Mouse (Mus musculus) kidney, adult 2 months (tissue): ENCODE measurements at regions not wholly inside any gene's neighbourhood (a gene's known extent, or its start where the extent isn't known, plus 50 kb on each side); places are given as distances from the start of the nearest gene placed in this dataset.

Source experiments
- CTCF ChIP-seq: fragments of 200-500 bp; conservative IDR thresholded peaks from 2 replicates; pipeline ENCODE4 v1.5.1; 2011; ENCODE audit warnings: low read depth, mild to moderate bottlenecking, control low read depth, low read length, moderate library complexity, mixed read lengths; ENCODE audit not compliant: insufficient read depth, insufficient read length
- POLR2A ChIP-seq: fragments of 200-500 bp; IDR thresholded peaks from one replicate; pipeline ENCODE4 v1.6.1; 2011; ENCODE audit warnings: low read depth, low read length, control low read depth

DNA sequence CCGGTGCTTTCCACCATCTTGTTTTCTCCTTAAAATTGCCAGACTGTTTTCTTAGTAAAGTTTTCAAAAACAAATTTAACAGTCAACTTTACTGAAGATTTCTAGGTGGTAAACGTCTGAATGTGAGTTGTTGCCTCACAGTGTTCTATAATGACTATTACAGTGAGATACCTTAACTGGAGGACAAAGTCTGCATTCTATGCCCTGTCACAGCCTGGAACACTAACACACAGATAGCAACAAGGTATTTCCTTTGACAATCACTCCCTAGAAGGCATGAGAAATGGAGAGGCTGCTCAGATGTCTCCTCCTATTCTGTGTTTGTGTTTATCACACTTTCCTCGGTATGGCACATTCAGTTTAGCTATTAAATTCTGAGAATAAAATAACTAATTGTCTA is 430.8 kb downstream of the Col12a1 start:
- TF ChIP-seq CTCF = no peak
- TF ChIP-seq POLR2A = no peak
